In the genomic region with DNA sequence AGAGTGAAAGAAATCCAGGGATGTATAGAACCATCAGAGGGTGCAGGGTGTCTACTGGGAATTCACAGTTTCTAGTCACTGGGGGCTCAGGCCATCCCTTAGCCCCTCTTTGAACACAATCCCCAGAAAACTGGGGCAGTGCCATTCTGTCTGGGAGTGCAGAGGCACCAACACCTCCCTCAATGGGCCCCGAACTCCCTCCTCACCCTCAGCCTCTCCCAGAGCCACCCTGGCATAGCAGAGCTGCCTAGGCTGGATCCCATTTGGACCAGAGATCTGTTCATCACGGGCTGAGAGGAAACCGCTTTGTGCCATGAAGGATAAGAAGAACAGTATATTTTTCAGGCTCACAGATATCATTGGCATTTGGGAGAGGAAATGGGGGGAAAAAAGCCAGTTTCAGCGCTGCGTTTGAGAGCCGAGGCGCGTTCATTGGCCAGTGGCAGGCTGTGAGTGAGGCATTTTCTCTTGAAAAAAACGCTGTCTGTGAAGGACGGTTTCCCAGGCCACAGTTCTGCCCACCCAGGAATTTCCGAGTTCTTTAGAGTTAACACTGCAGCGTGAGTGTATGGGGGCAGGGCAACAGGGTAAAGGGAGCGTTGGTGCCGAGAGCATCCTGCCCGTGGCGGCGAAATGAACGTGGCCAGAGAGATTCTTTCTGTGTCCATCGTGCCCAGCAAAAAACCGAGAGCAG, we compare ENCODE assay signal across 8 mouse cellular contexts.
DNase-seq lines count a peak whose midpoint lies in the region; ATAC-seq lines count a peak whose summit lies in the region.
"Had no signal": no experiment of that assay in that cellular context is flagged by ENCODE, and none has a peak within 500 bp of the region (broad histone marks: within the 10 kb centered on the region; RNA-seq: fewer than 3 reads in every experiment).

No protein-coding gene starts in this region.

- no peaks in the 10 kb centered on the region for H3K9me3 ChIP-seq in limb, embryonic 12.5 days
- H3K9me3 ChIP-seq in limb, embryonic 10.5 days (replicated peaks) = no peaks in the 10 kb centered on the region
- no peaks in the 10 kb centered on the region for H3K9me3 ChIP-seq in embryonic facial prominence, embryonic 13.5 days
- H3K9me3 ChIP-seq in intestine, embryonic 14.5 days (ENCODE audit: control insufficient read depth, low read length) = no peaks in the 10 kb centered on the region
- no peaks in the 10 kb centered on the region for H3K9me3 ChIP-seq in neural tube, embryonic 14.5 days (ENCODE audit: control insufficient read depth, low read length)

- H3K4me2 ChIP-seq in limb, embryonic 12.5 days = peak overlapping the region; percentile 30; the same call in 1 of the 2 replicates
- peak overlapping the region; percentile 38 for H3K4me2 ChIP-seq in embryonic facial prominence, embryonic 13.5 days
- H3K4me2 ChIP-seq in intestine, embryonic 14.5 days (ENCODE audit: low read length) = peak overlapping the region; percentile 42
- H3K4me2 ChIP-seq in neural tube, embryonic 14.5 days (ENCODE audit: low read depth, low read length) = peak overlapping the region; percentile 45

- ATAC-seq in limb, embryonic 12.5 days (ENCODE audit: insufficient number of reproducible peaks, insufficient read depth, low FRiP score, low TSS enrichment, low read depth) = no peak
- ATAC-seq in embryonic facial prominence, embryonic 13.5 days (ENCODE audit: insufficient number of reproducible peaks, insufficient read depth, low FRiP score, low TSS enrichment, low read depth) = no peak
- no peak for ATAC-seq in intestine, embryonic 14.5 days (replicated peaks; ENCODE audit: low FRiP score, low TSS enrichment, low read depth)
- peak; percentile 76 for ATAC-seq in neural tube, embryonic 14.5 days (ENCODE audit: low read depth)
- no peak for ATAC-seq in CD4-positive, CD25-positive, alpha-beta regulatory T cell, adult 4 months

- no peak overlapping the region for H3K27ac ChIP-seq in limb, embryonic 12.5 days
- H3K27ac ChIP-seq in limb, embryonic 10.5 days = no peak overlapping the region
- H3K27ac ChIP-seq in embryonic facial prominence, embryonic 13.5 days = no peak overlapping the region
- H3K27ac ChIP-seq in intestine, embryonic 14.5 days (ENCODE audit: low read depth) = no peak overlapping the region
- H3K27ac ChIP-seq in neural tube, embryonic 14.5 days (ENCODE audit: low read depth, low read length) = peak overlapping the region; percentile 63

- H3K4me3 ChIP-seq in limb, embryonic 12.5 days (replicated peaks) = no peak overlapping the region
- no peak overlapping the region for H3K4me3 ChIP-seq in limb, embryonic 10.5 days
- 0 out of 2 replicates have a peak overlapping the region, but pooled peaks have one; percentile 6 for H3K4me3 ChIP-seq in embryonic facial prominence, embryonic 13.5 days
- H3K4me3 ChIP-seq in intestine, embryonic 14.5 days (ENCODE audit: low read depth, low read length) = peak overlapping the region; percentile 13; the same call in 1 of the 2 replicates
- H3K4me3 ChIP-seq in neural tube, embryonic 14.5 days (ENCODE audit: low read depth, low read length) = peak overlapping the region; percentile 18; the same call in 1 of the 2 replicates

- H3K36me3 ChIP-seq in limb, embryonic 12.5 days = no peaks in the 10 kb centered on the region
- H3K36me3 ChIP-seq in limb, embryonic 10.5 days = no peaks in the 10 kb centered on the region
- no peaks in the 10 kb centered on the region for H3K36me3 ChIP-seq in embryonic facial prominence, embryonic 13.5 days
- H3K36me3 ChIP-seq in intestine, embryonic 14.5 days (ENCODE audit: control insufficient read depth, insufficient read depth, low read length) = no peaks in the 10 kb centered on the region
- H3K36me3 ChIP-seq in neural tube, embryonic 14.5 days (ENCODE audit: control insufficient read depth, insufficient read depth, low read length) = no peaks in the 10 kb centered on the region

- H3K4me1 ChIP-seq in limb, embryonic 12.5 days (replicated peaks) = 0 out of 2 replicates have a peak, but pooled peaks cover 4% of the 10 kb centered on the region
- peaks cover 3% of the 10 kb centered on the region; the same call in 1 of the 2 replicates for H3K4me1 ChIP-seq in limb, embryonic 10.5 days
- 0 out of 2 replicates have a peak, but pooled peaks cover 5% of the 10 kb centered on the region for H3K4me1 ChIP-seq in embryonic facial prominence, embryonic 13.5 days
- H3K4me1 ChIP-seq in intestine, embryonic 14.5 days (replicated peaks; ENCODE audit: control insufficient read depth, insufficient read depth, low read length) = peaks cover 6% of the 10 kb centered on the region
- H3K4me1 ChIP-seq in neural tube, embryonic 14.5 days (ENCODE audit: control insufficient read depth, insufficient read depth, low read length) = peaks cover 21% of the 10 kb centered on the region

- no peak overlapping the region for H3K9ac ChIP-seq in limb, embryonic 12.5 days (replicated peaks)
- H3K9ac ChIP-seq in embryonic facial prominence, embryonic 13.5 days = no peak overlapping the region
- 0 out of 2 replicates have a peak overlapping the region, but pooled peaks have one; percentile 20 for H3K9ac ChIP-seq in intestine, embryonic 14.5 days (ENCODE audit: low read length)
- peak overlapping the region; percentile 35 for H3K9ac ChIP-seq in neural tube, embryonic 14.5 days (replicated peaks; ENCODE audit: low read depth, low read length)

- no peak for DNase-seq in limb, embryonic 10.5 days (ENCODE audit: low spot score)
- DNase-seq in intestine, embryonic 14.5 days (ENCODE audit: low spot score) = no peak
- no peak for DNase-seq in thymus, postnatal 0 days (ENCODE audit: low spot score)
- DNase-seq: spleen, adult 18-20 months had no signal

- peaks cover 29% of the 10 kb centered on the region for H3K27me3 ChIP-seq in limb, embryonic 12.5 days
- H3K27me3 ChIP-seq in limb, embryonic 10.5 days (ENCODE audit: low read depth, poor library complexity, severe bottlenecking) = peaks cover 36% of the 10 kb centered on the region
- H3K27me3 ChIP-seq in embryonic facial prominence, embryonic 13.5 days = peaks cover 45% of the 10 kb centered on the region
- 0 out of 2 replicates have a peak, but pooled peaks cover 3% of the 10 kb centered on the region for H3K27me3 ChIP-seq in intestine, embryonic 14.5 days (replicated peaks; ENCODE audit: control insufficient read depth, insufficient read depth, low read length)
- H3K27me3 ChIP-seq in neural tube, embryonic 14.5 days (ENCODE audit: control insufficient read depth, insufficient read depth, low read length) = no peaks in the 10 kb centered on the region

- 56% methylated on average over 20 of the region's 20 CpGs for WGBS in limb, embryonic 12.5 days
- WGBS in limb, embryonic 10.5 days = 55% methylated on average over 20 of the region's 20 CpGs
- WGBS in embryonic facial prominence, embryonic 13.5 days = 41% methylated on average over 20 of the region's 20 CpGs
- whole genome bisulfite sequencing in intestine, embryonic 14.5 days = 33% methylated on average over 20 of the region's 20 CpGs
- 9% methylated on average over 20 of the region's 20 CpGs for WGBS in neural tube, embryonic 14.5 days

Comparison
In these comparisons a context has a peak if more than half of its experiments do, and no peak if none do; other contexts are left out.
1. H3K4me3 ChIP-seq: peak in embryonic facial prominence, embryonic 13.5 days (single experiment), intestine, embryonic 14.5 days (single experiment) and neural tube, embryonic 14.5 days (single experiment); none in limb, embryonic 12.5 days (single experiment) and limb, embryonic 10.5 days (single experiment).
2. H3K9ac ChIP-seq: peak in intestine, embryonic 14.5 days (single experiment) and neural tube, embryonic 14.5 days (single experiment); none in limb, embryonic 12.5 days (single experiment) and embryonic facial prominence, embryonic 13.5 days (single experiment).
3. Peak in every context shown above with its lines, with median percentiles within 50 percentile points of each other: H3K4me2 ChIP-seq.